Mouse (Mus musculus) spleen, adult 2 months (tissue): ENCODE measurements around the gene Olfr1214. TPM values are rescaled to one million over a fixed set of nuclear protein-coding genes. Genes with fewer than 3 reads are reported as not detected.

Source experiments
- DNase-seq, 2 experiments: peaks; one replicate each; pipeline versions ENCODE4 v3.0.0 to v3.0.0-alpha.2; 2012 to 2021; ENCODE audit warnings: low spot score in 2 of 2, low read depth in 1 of 2
- H3K27ac ChIP-seq: fragments of 200-500 bp; 2 replicates; pipeline ENCODE4 v1.5.1; 2012; ENCODE audit warnings: low read length, inconsistent platforms; ENCODE audit not compliant: insufficient read depth
- H3K27me3 ChIP-seq: fragments of 200-500 bp; 2 replicates; pipeline ENCODE4 v1.6.1; 2012; ENCODE audit warnings: mild to moderate bottlenecking, moderate library complexity, low read length, inconsistent platforms; ENCODE audit not compliant: control insufficient read depth, insufficient read depth
- H3K36me3 ChIP-seq: fragments of 200-500 bp; 2 replicates; pipeline ENCODE4 v1.6.1; 2012; ENCODE audit warnings: mild to moderate bottlenecking, low read length, inconsistent platforms; ENCODE audit not compliant: control insufficient read depth, insufficient read depth
- H3K4me1 ChIP-seq: fragments of 200-500 bp; 2 replicates; pipeline ENCODE4 v1.6.1; 2011; ENCODE audit warnings: inconsistent platforms; ENCODE audit not compliant: control insufficient read depth, insufficient read depth, insufficient read length
- H3K4me3 ChIP-seq: fragments of 200-500 bp; 2 replicates; pipeline ENCODE4 v1.5.1; 2011; ENCODE audit warnings: mild to moderate bottlenecking, inconsistent platforms; ENCODE audit not compliant: insufficient read depth, insufficient read length; ENCODE audit errors: extremely low read depth
- POLR2A ChIP-seq: fragments of 200-500 bp; IDR thresholded peaks from 2 replicates; pipeline ENCODE4 v1.6.1; 2011; ENCODE audit warnings: low read depth, low read length, inconsistent platforms
- WGBS: fragments of 180-500 bp; shearing (Covaris S2); methylation state at CpG from one replicate; pipeline ENCODE4 v1.1.7; 2018; 5-methylcytosine and 5-hydroxymethylcytosine counted together
- polyA plus RNA-seq: library from polyadenylated mRNA; depleted of rRNA; stranded (reverse); fragments of >200 nt; gene quantifications from 2 replicates; pipeline ENCODE4 v1.2.3, GENCODE M21; 2012; rRNA removed

The Olfr1214 gene
- polyA plus RNA-seq, 1 experiment = not detected

GRCm38 (mm10) chr2:88938011-88938410 lies 54.4 kb downstream of the Olfr1214 start, which contains the start of gene Olfr1211:
Olfr1211 (minus strand) TSS chr2:88938111.
- Histone ChIP-seq H3K27me3 (no peaks in the 10 kb centered on the region), H3K4me1 (no peaks in the 10 kb centered on the region), H3K4me3 (no peak within 1 kb of the TSS), H3K27ac (no peak within 1 kb of the TSS), H3K36me3 (no peaks in the 10 kb centered on the region)
- DNase-seq = no peak
- 90% methylated on average over 1 of the region's 1 CpGs for WGBS
- TF ChIP-seq POLR2A = no peak

Other genes with a start within 250 kb of the Olfr1214 start
- gene Olfr1198, start 241.3 kb downstream of the Olfr1214 start, polyA plus RNA-seq = not detected in 2 replicates
- not detected in 2 replicates for gene Olfr1199, start 232.2 kb downstream of the Olfr1214 start, polyA plus RNA-seq
- gene Olfr1200, start 222.2 kb downstream of the Olfr1214 start, polyA plus RNA-seq = not detected in 2 replicates
- gene Olfr1201, start 199.6 kb downstream of the Olfr1214 start, polyA plus RNA-seq = not detected in 2 replicates
- gene Olfr1202, start 178.2 kb downstream of the Olfr1214 start, polyA plus RNA-seq = not detected in 2 replicates
- not detected in 2 replicates for gene Olfr1205, start 162.9 kb downstream of the Olfr1214 start, polyA plus RNA-seq
- not detected in 2 replicates for gene Olfr1204, start 143.4 kb downstream of the Olfr1214 start, polyA plus RNA-seq
- gene Olfr1206, start 129.4 kb downstream of the Olfr1214 start, polyA plus RNA-seq = not detected in 2 replicates
- gene Olfr1208, start 90.3 kb downstream of the Olfr1214 start, polyA plus RNA-seq = not detected in 2 replicates
- not detected in 2 replicates for gene Olfr1209, start 77.5 kb downstream of the Olfr1214 start, polyA plus RNA-seq
- gene Olfr1211, start 54.5 kb downstream of the Olfr1214 start, polyA plus RNA-seq = not detected in 2 replicates
- not detected in 2 replicates for gene Olfr1212, start 38.7 kb downstream of the Olfr1214 start, polyA plus RNA-seq
- not detected in 2 replicates for gene Gm13762, start 12.4 kb downstream of the Olfr1214 start, polyA plus RNA-seq
- gene Olfr1215, start 14.3 kb upstream of the Olfr1214 start, polyA plus RNA-seq = not detected in 2 replicates
- gene Olfr1216, start 25.7 kb upstream of the Olfr1214 start, polyA plus RNA-seq = not detected in 2 replicates
- gene Olfr1217, start 39.4 kb upstream of the Olfr1214 start, polyA plus RNA-seq = not detected in 2 replicates
- gene Olfr1218, start 68.5 kb upstream of the Olfr1214 start, polyA plus RNA-seq = not detected in 2 replicates
- not detected in 2 replicates for gene Olfr1219, start 90.9 kb upstream of the Olfr1214 start, polyA plus RNA-seq
- not detected in 2 replicates for gene Olfr1220, start 114.2 kb upstream of the Olfr1214 start, polyA plus RNA-seq
- gene Olfr1221, start 124.6 kb upstream of the Olfr1214 start, polyA plus RNA-seq = not detected in 2 replicates
- not detected in 2 replicates for gene Olfr1222, start 140.4 kb upstream of the Olfr1214 start, polyA plus RNA-seq
- gene Olfr1223, start 158.9 kb upstream of the Olfr1214 start, polyA plus RNA-seq = not detected in 2 replicates
- gene Olfr1224-ps1, start 171.4 kb upstream of the Olfr1214 start, polyA plus RNA-seq = not detected in 2 replicates
- not detected in 2 replicates for gene Olfr1225, start 182.0 kb upstream of the Olfr1214 start, polyA plus RNA-seq
- not detected in 2 replicates for gene Olfr1226, start 207.4 kb upstream of the Olfr1214 start, polyA plus RNA-seq